Mouse (Mus musculus) spleen, adult 18-20 months (tissue): Measurements from ENCODE around the gene Eepd1.

Experiments
- DNase-seq, 2 experiments: peaks; one replicate each; pipeline ENCODE4 v3.0.0; 2022; ENCODE audit warnings: mixed read lengths in 2 of 2

Eepd1 gene

DNA sequence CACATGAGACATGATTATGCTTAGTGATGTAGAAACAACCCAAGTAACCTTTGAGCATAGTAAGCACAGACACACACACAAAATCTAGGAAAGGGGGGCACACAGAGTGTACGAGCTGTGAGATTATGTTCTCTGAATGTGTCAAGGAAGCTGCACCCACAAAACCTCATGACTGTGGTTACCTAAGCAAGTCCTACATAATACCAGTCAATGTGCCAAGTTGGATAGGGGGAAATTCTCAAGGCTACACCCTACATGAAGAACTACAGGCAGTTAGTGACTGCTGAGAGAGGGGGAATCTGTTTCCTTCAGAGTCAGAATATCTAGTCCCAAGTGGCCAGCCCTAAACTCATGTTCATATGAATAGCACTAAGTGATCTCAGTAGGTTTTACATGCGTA is 58.1 kb downstream of the Eepd1 start:
- no peak for DNase-seq

DNA sequence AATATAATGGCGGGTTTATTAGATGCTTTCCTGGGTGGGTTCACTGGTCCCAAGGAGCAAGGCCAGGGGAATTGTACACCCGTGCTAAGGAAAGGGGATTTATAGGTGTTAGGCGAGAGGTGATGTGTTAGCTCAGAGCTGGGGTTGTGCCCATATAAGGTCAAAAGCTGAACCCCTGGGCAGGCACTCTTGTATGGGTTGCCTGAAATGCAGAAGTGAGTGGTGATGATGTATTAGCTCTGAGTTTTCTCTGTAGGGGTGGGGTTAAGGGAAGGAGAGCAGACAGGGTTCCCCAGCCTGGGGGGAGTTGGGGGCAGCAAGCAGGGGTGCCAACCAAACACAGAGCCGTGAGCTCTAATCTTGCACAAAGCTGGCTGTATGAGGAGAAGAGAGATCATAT is 60.0 kb downstream of the Eepd1 start:
- DNase-seq = no peak

DNA sequence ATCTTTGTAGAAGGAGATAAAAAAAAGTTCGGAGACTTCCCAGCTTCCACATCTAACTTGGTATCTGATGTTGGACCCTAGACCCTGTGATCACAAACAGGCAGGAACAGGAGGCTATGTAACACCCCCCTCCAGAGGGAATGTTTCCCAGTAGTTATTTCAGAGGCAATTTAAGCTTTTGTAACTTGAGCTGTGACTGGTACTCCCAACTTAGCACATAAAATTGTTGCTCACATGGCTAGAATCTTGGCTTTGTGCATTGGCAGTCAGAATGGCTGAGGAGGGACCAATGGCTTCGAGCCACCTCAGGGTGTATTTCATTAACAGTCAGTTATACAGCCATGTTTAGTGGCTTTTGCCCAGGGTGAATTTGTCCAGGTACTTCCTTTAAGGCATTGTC is 63.9 kb downstream of the Eepd1 start:
- DNase-seq = no peak

DNA sequence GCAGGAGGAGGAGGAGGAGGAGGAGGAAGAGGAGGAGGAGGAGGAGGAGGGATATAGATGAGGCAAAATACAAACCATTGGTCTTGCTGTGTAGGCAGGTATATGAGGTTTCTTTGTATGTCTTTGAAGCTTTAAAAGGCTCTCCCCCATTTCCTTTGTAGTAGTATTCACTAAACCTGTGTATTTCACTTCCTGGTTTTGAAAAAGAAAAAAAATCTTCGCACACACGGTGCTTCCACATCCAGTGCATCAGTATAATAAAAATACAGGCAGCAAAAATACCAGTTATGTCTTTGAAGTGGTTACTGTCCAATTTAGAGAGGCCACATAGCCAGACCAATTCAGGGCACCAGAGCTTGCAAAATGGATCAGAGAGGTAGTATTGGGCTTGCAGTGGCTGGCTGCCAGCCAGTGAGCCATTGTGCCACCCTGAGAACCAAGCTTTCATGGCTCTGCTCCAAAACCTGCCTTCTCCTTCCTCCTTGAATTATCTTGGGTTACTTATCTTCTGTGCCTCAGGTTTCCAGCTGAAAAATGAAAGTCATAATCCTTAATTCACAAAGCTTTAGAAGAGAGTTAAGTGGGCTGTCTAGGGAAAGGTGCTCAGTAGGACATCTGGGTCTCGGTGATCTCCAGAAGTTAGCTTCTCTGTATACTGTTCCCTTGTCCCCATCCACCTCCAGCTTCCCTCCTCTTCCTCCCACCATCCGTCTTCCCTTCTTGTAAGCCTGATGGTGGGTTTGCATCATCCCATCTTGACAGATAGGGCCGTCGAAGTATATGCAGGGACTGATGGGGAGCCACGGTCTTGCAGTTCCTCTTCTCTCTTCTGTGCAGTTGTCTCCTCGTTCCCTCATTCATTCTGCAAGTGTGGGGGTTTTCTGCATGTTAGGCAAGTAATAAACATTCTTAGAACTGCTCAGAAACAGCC is 68.0 kb downstream of the Eepd1 start:
- DNase-seq = no peak

DNA sequence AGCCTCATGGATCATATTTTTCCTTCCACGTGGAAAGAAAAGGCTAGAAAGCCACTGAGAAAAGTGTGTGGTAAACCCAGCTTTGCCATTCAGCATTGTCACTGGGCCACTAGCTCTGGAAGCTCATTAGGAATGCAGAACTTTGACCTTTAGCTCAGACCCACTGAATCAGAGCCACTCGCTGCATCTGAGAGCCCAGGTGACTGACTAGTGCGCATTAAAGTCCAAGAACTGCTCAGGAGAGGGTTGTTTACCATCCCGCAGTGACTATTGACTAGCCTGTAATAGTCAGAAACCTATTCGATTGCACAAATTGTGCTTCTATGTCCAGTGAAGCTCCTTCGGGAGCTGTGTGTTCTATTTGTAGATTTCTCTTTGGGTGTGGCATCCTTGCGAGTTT is 68.8 kb downstream of the Eepd1 start:
- no peak for DNase-seq

DNA sequence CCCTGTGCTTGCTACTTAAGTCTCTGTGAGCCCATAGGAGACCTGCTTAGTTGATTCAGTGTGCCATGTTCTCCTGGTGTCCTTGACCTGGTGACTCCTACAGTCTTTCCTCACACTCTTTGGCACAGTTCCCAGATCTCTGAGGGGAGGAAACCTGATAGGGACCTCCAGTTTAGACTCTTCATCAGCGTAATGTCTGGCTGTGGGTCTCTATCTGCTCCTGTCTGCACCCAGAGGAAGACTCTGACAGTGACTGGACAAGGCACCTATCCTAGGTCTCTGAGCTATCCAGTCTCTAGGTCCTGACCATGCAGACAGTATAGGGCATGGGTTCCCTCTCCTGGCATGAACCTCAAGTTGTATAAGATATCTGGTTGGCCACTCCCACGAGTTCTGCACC is 71.2 kb downstream of the Eepd1 start:
- DNase-seq = no peak

DNA sequence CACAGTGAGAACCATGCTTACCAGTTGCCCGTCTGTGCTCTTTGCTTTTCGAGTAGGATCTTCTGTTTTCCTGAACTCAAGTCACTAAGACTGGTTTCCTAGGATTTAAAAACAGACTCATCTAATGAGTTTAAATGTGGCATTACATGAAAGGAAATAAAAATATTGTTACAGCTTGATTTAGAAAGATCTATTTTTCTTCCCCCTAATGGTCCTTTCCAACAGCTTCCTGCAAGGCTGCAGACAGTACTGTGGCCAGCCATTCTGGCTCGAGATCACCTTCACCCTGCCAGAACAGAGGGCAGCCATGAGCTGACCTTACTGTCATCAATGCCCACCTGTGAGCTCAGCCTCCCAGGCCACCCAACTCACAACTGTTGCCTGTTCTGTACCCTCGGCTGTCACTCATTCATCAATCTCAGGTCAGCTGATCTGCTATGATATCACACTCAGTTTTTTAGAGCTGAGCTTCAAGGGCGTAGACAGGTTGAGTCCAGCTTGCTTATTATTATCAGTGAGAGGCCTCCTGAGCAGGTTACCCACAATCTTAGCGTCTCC is 73.0 kb downstream of the Eepd1 start:
- DNase-seq = no peak

DNA sequence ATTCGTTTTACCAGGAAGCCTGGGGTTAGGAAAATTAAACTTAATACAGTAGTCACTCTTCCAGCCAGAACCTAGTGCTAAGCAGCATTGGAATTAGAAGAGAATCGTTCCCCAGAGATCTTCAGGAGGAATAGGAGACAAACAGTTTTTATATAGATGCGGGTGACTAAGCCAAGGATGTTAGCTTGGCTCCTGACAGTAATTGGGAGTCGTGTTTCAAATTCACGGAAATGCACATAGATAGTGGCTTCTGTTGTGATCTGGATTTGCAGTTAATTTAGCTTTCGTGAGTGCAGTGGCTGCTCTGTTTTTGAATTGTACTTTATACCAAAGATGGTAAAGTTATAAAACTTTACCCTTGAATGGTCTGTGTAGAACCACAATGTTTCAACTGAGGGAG is 73.9 kb downstream of the Eepd1 start:
- DNase-seq = no peak

DNA sequence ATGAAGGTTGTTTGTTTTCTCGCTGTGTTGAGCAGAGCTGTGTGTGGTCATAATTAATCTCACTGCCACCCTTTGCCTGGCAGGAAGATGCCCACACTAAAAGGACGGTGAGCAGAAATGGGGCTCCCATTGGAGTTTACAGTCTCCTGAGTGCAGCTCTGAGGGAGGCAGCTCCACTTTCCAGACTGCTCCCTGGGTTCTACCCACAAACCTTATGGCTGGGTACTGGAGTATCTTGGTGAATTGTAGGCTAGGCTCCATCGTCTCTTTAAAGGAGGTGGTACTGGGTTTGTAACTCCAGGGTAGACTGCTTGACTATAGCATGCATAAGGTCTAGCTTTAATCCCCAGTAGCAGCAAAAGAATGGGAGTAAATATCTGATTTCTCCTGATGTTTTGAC is 74.7 kb downstream of the Eepd1 start:
- DNase-seq = no peak

DNA sequence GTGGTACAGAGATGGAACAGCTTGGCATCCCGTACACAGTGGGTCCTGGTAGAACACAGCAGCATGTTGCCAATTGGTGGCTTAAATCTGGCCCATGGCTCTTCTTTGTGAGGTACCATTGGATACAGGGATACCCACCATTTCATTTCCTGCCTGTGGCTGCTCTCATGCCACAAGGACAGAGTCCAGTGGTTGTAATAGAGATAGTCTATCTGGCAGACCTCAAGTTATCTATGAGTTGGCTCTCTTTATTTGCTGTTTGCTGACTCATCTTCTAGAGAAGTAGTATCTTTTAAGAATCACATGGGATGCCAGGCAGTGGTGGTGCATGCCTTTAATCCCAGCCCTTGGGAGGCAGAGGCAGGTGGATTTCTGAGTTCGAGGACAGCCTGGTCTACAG is 76.0 kb downstream of the Eepd1 start:
- no peak for DNase-seq

DNA sequence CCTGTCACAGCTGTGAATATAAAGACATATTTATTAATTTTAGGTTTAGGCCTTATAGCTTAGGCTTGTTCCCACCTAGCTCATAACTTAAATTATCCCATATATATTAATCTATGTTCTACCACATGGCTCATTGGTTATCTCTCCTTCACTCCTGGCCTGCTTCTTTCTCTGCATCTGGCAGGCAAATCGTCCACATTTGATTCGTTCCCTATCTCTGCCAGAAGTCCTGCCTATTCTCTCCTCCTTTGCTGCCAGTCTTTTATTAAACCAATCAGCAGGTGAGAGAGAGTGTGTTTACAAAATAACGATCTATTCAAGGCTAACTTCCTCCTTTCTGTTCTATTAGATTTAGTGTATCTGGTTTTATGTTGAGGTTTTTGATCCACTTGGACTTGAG is 77.5 kb downstream of the Eepd1 start:
- no peak for DNase-seq

DNA sequence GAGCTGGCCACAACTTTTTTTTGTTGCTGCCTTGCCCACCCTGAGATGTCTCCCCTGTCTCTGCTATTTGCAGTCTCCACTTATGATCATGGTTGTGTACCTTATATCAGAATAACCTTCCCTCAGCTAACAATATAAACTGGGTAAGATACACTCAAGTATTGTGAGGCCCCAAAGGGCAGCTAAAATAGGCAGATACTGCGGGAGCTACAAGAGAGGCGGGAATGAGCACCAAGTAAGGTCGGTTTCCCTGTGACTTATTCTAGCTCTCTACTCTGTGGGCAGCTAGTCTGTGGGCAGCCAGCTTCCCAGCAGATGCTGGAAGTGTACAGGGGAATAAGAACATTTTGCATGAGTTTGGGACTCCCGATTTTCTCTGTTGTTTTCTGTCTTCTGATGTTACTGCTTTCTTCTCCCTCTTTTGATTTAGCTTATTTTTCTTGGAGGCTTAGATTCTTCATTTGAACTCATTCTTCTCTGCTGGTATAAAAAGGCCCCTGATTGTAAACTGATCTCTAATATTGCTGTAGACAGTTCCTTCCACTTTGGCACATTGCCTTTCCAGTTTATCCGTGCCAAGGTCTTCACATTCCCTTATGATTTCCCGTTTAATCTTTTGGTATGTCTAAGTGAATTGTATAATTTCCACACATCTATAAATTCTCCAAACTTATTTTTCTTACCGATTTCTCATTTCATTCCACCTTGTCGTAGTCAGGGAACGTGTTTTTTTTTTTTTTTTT is 78.8 kb downstream of the Eepd1 start:
- DNase-seq = no peak

DNA sequence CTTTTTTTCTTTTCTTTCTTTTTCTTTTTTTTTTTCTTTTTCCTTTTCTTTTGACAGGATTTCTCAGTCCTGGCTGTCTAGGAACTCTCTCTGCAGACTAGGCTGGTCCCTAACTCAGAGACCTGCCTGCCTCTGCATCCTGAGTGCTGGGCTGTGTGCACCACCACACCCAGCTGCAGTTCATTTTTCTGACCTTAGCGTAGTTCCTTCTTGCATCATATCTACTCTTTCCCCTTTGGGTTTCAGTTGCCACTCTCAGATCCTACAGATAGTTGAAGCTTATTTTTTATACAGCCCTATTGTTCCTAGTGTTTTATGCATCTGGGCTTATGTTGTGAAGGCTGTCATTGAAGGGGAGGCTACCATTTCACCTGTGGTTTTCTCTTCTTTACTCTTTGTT is 79.8 kb downstream of the Eepd1 start:
- no peak for DNase-seq

DNA sequence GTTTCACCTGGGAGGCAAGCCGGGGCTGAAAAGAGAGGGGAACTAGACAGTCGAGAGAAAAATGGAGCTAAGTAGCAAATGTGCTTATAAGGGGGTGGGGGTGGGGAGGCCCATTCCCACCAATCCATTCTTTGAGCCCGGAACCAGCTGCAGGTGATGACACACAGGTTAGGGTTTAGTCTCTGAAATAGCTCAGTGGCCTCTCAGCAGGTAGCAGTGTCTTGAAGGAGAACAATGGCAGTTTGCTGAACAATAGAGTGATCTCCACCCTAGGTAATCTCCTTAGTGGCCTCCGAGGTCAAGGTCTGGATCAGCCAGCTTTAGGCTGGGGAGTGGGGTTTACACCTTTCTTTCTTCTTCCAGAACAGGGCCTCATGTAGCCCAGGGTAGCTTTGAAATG is 82.5 kb downstream of the Eepd1 start:
- no peak for DNase-seq

DNA sequence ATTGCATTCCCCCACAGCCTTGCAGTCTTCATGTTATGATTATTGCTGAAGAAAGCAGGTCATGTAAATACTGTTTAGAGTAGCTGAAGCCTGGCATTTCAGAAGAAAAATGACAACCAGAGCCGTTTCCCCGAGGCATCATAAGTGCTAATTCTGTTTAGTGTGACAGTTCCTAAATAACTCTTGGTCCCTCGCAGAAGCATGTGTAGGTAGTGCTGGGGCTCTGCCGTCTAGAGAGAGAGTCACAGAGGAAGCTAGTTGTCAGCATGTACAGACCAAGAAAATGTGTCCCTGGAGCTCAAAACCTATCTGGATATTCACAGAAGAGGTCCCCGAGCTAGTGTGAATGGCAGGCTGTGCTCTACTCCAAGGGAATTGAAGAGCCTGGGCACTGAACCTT is 85.7 kb downstream of the Eepd1 start:
- no peak for DNase-seq

DNA sequence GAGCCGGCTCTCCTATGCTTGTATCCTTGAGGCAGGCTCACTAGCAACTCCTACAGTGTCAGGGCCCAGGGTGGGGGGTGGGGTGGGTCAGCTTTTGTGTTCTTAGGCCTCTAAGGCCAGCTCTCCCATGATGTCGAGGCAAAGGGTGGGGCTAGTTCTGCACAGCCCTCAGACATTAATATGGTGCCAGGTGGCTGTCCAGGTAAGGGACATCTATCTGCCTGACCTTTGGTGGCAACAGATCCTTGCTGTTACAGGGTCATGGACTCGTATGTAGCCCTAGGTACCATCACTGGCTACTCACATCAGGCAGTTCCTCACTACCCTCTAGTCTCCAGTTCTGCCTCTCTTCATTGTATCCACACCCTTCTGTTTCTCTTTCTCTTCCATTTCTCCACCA is 87.4 kb downstream of the Eepd1 start:
- no peak for DNase-seq

DNA sequence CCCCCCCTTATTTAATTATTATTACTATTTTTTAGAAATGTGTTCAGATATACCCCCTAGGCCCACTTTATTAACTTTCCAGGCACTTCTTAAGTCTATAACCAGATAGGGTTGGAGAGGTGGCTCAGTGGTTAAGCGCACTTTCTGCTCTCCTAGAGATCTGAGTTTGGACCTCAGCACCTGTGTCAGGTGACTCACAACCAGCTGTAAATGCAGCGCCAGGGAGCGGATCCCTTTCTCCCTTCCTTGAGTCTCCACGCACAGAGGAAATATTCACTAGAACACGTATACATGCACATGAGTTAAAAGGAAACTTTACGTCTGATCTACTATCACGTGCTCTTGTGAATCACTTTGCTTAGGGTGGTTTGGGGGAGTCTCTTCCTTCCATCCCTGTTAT is 88.7 kb downstream of the Eepd1 start:
- no peak for DNase-seq

DNA sequence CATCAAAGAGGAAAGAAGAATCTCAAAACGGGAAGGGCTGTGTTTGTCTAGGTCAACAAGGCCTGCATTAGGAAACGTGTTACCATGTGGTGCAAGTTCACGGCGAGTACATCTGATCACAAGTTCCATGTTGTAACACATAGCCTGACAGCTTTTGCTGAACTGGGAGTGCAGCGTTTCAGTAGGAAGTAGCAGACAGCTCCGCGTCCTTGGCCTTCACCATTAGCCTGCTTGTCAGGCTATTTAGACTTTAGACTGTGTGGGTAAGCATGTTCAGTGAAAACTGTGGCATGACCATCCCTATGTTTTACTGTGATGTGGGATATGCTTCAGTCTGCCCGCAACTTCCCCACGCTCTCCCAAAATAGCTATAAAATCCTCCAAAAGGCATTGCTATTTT is 89.1 kb downstream of the Eepd1 start:
- no peak for DNase-seq

DNA sequence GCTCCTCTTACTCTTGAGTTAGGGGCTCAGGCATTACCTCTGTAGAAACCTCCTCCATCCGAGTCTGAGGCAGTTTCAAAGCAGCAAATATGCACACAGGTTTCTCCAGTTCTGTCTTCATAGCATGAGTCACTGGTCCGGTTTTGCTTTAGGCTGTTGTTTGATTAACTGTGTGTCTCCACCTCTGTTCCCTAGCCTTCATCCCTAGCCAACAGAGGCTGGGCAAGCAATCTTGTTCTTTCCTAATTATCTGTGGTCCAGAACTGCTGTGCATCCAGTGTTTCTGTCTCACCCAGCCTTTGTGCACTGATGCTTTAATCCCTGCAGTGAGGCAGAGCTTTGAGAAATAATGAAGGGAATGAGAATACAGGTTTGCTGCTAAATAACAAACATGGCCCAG is 90.0 kb downstream of the Eepd1 start:
- no peak for DNase-seq

DNA sequence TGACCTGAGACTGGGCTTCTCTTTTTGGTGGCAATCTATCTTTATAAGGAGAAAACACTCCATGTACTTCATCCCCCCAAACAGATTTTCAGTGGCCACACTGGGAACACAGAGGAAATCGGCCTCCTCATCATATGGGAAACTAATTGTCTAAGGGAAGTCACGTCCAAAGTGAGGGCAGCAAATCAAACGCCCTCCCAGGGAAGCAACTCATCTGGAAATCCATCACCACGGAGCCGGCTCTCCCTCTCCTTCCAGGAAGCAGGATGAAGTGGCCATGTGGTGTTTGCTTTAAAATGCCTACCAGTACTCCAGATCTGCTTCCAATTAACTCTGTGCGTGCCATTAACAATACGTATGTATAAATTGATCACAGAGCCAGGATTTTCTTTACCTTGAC is 92.4 kb downstream of the Eepd1 start:
- no peak for DNase-seq

DNA sequence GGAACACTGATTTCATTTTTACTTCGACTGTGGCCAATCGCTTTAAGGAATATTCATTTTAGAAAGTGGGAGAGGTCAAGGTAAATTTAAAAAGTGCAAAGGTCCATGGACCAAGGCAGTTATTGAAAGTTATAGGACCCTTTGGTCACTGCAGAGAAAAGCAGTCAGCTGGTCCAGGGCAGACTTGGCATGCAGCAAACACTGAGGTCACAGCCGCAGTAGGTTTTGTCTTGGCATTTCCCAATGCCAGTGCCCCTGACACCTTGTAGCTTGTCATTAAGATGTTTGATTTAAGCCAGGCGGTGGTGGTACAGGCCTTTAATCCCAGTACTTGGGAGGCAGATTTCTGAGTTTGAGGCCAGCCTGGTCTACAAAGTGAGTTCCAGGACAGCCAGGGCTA is 92.8 kb downstream of the Eepd1 start:
- no peak for DNase-seq

DNA sequence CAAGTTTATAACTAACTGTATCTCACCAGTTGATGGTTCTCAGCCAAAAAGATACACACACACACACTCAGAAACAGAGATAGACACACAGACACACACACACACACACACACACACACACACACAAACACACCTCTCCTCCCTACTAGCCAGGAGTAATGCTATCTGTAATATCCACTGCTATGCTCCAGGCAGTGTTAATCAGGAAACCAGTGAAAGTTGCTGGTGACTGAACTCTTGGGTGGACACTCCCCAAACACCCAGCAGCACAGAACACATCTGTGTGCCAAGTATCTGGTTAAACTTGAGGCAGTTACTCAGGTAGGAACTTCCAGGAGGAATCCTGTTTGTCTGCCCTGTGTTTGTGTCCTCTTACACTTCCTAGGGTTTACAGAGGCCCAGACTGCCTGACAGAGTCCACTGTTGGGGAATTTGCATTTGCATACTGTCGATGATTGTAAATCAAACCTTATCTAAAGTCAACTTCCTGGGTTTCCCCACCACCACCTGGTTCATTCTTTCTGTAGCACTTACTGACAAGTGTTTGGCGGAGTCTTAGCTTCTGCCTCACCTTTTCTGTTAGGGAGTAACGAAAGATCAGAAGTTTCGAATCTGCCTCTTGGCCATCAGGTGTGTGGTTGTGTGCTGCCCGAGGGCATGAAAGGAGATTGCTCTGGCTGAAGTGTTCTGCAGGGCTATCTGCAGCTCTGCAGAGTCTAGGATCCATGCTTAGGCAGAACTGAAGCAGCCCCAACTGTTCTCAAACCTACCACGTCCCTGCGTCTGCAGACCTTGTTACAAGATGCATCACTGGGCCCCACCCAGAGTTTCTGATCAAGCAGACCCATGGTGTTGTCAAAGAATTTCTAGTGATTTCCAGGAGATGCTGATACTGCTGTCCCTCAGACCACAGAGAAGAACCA is 97.6 kb downstream of the Eepd1 start:
- DNase-seq = no peak

DNA sequence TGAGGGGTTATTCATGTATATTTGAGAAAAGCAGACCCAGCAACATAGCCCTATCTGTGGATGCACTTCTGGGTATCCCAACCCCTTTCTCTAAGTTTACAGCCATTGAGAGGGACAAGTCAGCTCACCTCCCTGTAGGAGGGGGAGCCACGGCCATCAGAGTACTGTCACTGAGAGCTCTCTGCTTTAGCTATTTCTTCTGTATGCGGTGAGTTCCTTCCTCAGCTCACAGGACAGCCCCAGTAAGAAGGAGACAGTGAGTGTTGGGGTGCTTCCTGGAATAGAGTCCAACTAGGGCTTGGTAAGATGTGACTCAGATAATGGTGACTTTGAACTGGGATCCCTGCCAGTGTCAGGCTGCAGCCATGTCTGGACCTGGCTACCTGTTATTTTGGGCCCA is 102.3 kb downstream of the Eepd1 start:
- no peak for DNase-seq
